Mouse (Mus musculus): ENCODE data around the gene Gm5862. TPM values are rescaled to one million over a fixed set of nuclear protein-coding genes. Genes with fewer than 3 reads are reported as not detected.
"Not testable (repeated sequence)": the region's sequence is repeated elsewhere in the genome, so short reads cannot be mapped to it uniquely, and the experiment has no call there.

The Gm5862 gene
- polyA plus RNA-seq (2016; fragmentation: Nextera tagmentation; extraction: Ambion mirVana), result 0.09 TPM in 1 of 2 replicates, not detected in the other

DNA sequence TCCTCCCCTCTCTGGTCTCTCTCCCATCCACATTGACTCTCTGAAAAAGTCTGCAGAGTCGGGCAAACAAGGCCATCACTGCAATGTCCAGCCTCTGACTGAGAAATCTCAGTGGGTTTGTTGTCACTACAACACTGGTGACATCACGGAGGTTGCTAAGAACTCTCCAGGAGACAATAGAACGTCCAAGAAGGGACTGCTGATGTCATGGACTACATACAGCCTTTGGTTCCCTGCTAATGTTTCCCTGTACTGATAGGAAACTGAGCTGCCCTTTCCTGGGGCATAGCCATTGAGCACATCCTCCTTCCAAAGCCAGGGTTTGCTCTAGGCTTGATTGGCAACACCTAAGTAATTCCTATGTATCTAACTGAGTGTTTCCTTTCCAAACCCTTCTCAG is at the start of gene Gm5862:
TSS of gene Gm5862 (minus strand) at position 101 of the 400 bp plus-strand sequence.
- not testable (repeated sequence) for H3K27me3 ChIP-seq; H3K4me3 ChIP-seq; H3K9me3 ChIP-seq; H3K4me1 ChIP-seq; H3K27ac ChIP-seq (replicated peaks); H3K36me3 ChIP-seq; ATAC-seq (ENCODE audit: low FRiP score, low read depth); H3K4me2 ChIP-seq (replicated peaks); H3K9ac ChIP-seq (replicated peaks)
- no CpG with 5 or more reads among the region's 3 CpGs for WGBS

DNA sequence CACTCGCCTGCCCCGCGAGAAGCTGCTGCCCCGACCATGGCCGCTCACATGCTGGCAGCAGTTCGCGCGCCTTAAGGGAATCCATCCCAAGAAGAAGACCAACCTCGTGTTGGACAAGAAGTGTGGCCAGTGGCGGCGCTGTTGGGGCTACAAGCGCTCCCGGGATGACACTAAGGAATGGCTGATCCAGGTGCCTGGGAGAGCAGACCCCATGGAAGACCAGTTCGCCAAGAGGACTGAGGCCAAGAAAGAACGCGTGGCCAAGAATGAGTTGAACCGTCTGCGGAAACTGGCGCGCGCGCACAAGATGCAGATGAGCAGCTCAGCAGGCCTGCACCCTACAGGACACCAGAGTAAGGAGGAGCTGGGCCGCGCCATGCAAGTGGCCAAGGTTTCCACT is 48.0 kb upstream of the Gm5862 start:
- no peak overlapping the region for H3K4me2 ChIP-seq (replicated peaks)
- no peak for ATAC-seq (ENCODE audit: low FRiP score, low read depth)
- no peaks in the 10 kb centered on the region for H3K9me3 ChIP-seq
- 91% methylated on average over 24 of the region's 24 CpGs for WGBS
- no peaks in the 10 kb centered on the region for H3K27me3 ChIP-seq
- H3K4me1 ChIP-seq, result no peaks in the 10 kb centered on the region
- no peak overlapping the region for H3K4me3 ChIP-seq
- H3K27ac ChIP-seq (replicated peaks), result no peak overlapping the region
- no peaks in the 10 kb centered on the region for H3K36me3 ChIP-seq
- H3K9ac ChIP-seq (replicated peaks), result no peak overlapping the region

- not testable (repeated sequence) for H3K4me1 ChIP-seq; H3K27me3 ChIP-seq; H3K4me2 ChIP-seq (replicated peaks); H3K27ac ChIP-seq (replicated peaks); H3K9me3 ChIP-seq; H3K36me3 ChIP-seq; H3K9ac ChIP-seq (replicated peaks); H3K4me3 ChIP-seq; ATAC-seq (ENCODE audit: low FRiP score, low read depth)
- no CpG with 5 or more reads among the region's 2 CpGs for WGBS
Measured at GRCm38 (mm10) chr5:26058481-26058880, 35.8 kb upstream of the Gm5862 start, which contains the start of gene Gm7347. TSS of gene Gm7347 (minus strand) at chr5:26058581.

GRCm38 (mm10) chr5:26039458-26039857 is 16.7 kb upstream of the Gm5862 start, which contains the start of gene Speer4a:
TSS of gene Speer4a (minus strand) at chr5:26039558.
- H3K4me2 ChIP-seq (replicated peaks); H3K4me1 ChIP-seq; H3K27ac ChIP-seq (replicated peaks); H3K36me3 ChIP-seq; H3K9me3 ChIP-seq; ATAC-seq (ENCODE audit: low FRiP score, low read depth); H3K9ac ChIP-seq (replicated peaks); H3K4me3 ChIP-seq; H3K27me3 ChIP-seq: not testable (repeated sequence)
- 77% methylated on average over 2 of the region's 2 CpGs for WGBS

GRCm38 (mm10) chr5:26007697-26008096 is 15.0 kb downstream of the Gm5862 start:
- peak overlapping the region; percentile 66; the same call in 1 of the 2 replicates for H3K4me2 ChIP-seq (replicated peaks)
- WGBS, result 69% methylated on average over 7 of the region's 7 CpGs

GRCm38 (mm10) chr5:26006937-26007695 is 15.6 kb downstream of the Gm5862 start:
- H3K27me3 ChIP-seq, result peaks cover 10% of the 10 kb centered on the region
- H3K4me2 ChIP-seq (replicated peaks), result peak overlapping the region; percentile 66
- H3K9ac ChIP-seq (replicated peaks), result peak overlapping the region; percentile 43
- peak overlapping the region; percentile 38 for H3K4me3 ChIP-seq
- ATAC-seq (ENCODE audit: low FRiP score, low read depth), result peak; percentile 91
- not testable (repeated sequence) for H3K27ac ChIP-seq (replicated peaks); H3K9me3 ChIP-seq; H3K36me3 ChIP-seq; H3K4me1 ChIP-seq
- 18% methylated on average over 45 of the region's 45 CpGs for WGBS

More at GRCm38 (mm10) chr5:26007697-26008096, 15.0 kb downstream of the Gm5862 start:
- H3K4me1 ChIP-seq; H3K36me3 ChIP-seq; H3K27ac ChIP-seq (replicated peaks); H3K9me3 ChIP-seq; H3K9ac ChIP-seq (replicated peaks); H3K4me3 ChIP-seq; ATAC-seq (ENCODE audit: low FRiP score, low read depth): not testable (repeated sequence)
- H3K27me3 ChIP-seq, result peaks cover 10% of the 10 kb centered on the region

GRCm38 (mm10) chr5:26004698-26005097 is 18.0 kb downstream of the Gm5862 start, which contains the start of gene Gm1979:
TSS of gene Gm1979 (minus strand) at chr5:26004798.
- H3K9me3 ChIP-seq; ATAC-seq (ENCODE audit: low FRiP score, low read depth); H3K4me2 ChIP-seq (replicated peaks); H3K4me1 ChIP-seq; H3K4me3 ChIP-seq; H3K27ac ChIP-seq (replicated peaks); H3K9ac ChIP-seq (replicated peaks); H3K36me3 ChIP-seq: not testable (repeated sequence)
- 86% methylated on average over 1 of the region's 2 CpGs for WGBS
- H3K27me3 ChIP-seq, result peaks cover 10% of the 10 kb centered on the region

DNA sequence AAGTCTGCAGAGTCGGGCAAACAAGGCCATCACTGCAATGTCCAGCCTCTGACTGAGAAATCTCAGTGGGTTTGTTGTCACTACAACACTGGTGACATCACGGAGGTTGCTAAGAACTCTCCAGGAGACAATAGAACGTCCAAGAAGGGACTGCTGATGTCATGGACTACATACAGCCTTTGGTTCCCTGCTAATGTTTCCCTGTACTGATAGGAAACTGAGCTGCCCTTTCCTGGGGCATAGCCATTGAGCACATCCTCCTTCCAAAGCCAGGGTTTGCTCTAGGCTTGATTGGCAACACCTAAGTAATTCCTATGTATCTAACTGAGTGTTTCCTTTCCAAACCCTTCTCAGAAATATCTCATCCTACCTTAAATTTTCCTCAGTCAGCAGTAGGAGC is 34.2 kb downstream of the Gm5862 start, which contains the start of gene Gm21698:
TSS of gene Gm21698 (minus strand) at position 101 of the 400 bp plus-strand sequence.
- not testable (repeated sequence) for H3K27ac ChIP-seq (replicated peaks); H3K36me3 ChIP-seq; H3K4me3 ChIP-seq; H3K4me1 ChIP-seq; ATAC-seq (ENCODE audit: low FRiP score, low read depth); H3K27me3 ChIP-seq; H3K4me2 ChIP-seq (replicated peaks); H3K9me3 ChIP-seq; H3K9ac ChIP-seq (replicated peaks)
- WGBS, result no CpG with 5 or more reads among the region's 3 CpGs

DNA sequence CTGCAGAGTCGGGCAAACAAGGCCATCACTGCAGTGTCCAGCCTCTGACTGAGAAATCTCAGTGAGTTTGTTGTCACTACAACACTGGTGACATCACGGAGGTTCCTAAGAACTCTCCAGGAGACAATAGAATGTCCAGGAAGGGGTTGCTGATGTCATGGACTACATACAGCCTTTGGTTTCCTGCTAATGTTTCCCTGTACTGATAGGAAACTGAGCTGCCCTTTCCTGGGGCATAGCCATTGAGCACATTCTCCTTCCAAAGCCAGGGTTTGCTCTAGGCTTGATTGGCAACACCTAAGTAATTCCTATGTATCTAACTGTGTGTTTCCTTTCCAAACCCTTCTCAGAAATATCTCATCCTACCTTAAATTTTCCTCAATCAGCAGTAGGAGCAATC is 50.2 kb downstream of the Gm5862 start, which contains the start of gene Gm21680:
TSS of gene Gm21680 (minus strand) at position 101 of the 400 bp plus-strand sequence.
- H3K4me1 ChIP-seq; H3K27me3 ChIP-seq; H3K4me3 ChIP-seq; H3K4me2 ChIP-seq (replicated peaks); H3K9me3 ChIP-seq; ATAC-seq (ENCODE audit: low FRiP score, low read depth); H3K9ac ChIP-seq (replicated peaks); H3K36me3 ChIP-seq; H3K27ac ChIP-seq (replicated peaks): not testable (repeated sequence)
- WGBS, result no CpG with 5 or more reads among the region's 2 CpGs

Other genes starting within 250 kb of the Gm5862 start
- gene Gm21663, start 80.5 kb downstream of the Gm5862 start, polyA plus RNA-seq (2016; fragmentation: Nextera tagmentation; extraction: Ambion mirVana), result not detected in 2 replicates
- 0.12 TPM in 1 of 2 replicates, not detected in the other for gene Gm21671, start 68.5 kb downstream of the Gm5862 start, polyA plus RNA-seq (2016; fragmentation: Nextera tagmentation; extraction: Ambion mirVana)
- gene Gm21680, start 50.3 kb downstream of the Gm5862 start, polyA plus RNA-seq (2016; fragmentation: Nextera tagmentation; extraction: Ambion mirVana), result not detected in 2 replicates
- gene Gm21698, start 34.3 kb downstream of the Gm5862 start, polyA plus RNA-seq (2016; fragmentation: Nextera tagmentation; extraction: Ambion mirVana), result not detected in 2 replicates
- gene Gm1979, start 18.1 kb downstream of the Gm5862 start, polyA plus RNA-seq (2016; fragmentation: Nextera tagmentation; extraction: Ambion mirVana), result 0.10 TPM in 1 of 2 replicates, not detected in the other
- gene Speer4a, start 16.6 kb upstream of the Gm5862 start, polyA plus RNA-seq (2016; fragmentation: Nextera tagmentation; extraction: Ambion mirVana), result 0.17 TPM in 1 of 2 replicates, not detected in the other
- not detected in 2 replicates for gene Gm7347, start 35.7 kb upstream of the Gm5862 start, polyA plus RNA-seq (2016; fragmentation: Nextera tagmentation; extraction: Ambion mirVana)
- 0.08 TPM in 1 of 2 replicates, not detected in the other for gene Gm10471, start 66.4 kb upstream of the Gm5862 start, polyA plus RNA-seq (2016; fragmentation: Nextera tagmentation; extraction: Ambion mirVana)
- 0.13 TPM in 1 of 2 replicates, not detected in the other for gene 5031410I06Rik, start 82.4 kb upstream of the Gm5862 start, polyA plus RNA-seq (2016; fragmentation: Nextera tagmentation; extraction: Ambion mirVana)
- gene Gm10220, start 98.5 kb upstream of the Gm5862 start, polyA plus RNA-seq (2016; fragmentation: Nextera tagmentation; extraction: Ambion mirVana), result 0.09 TPM in 1 of 2 replicates, not detected in the other
- gene Gm7361, start 234.8 kb upstream of the Gm5862 start, polyA plus RNA-seq (2016; fragmentation: Nextera tagmentation; extraction: Ambion mirVana), result not detected in 2 replicates

All from midbrain, embryonic 12.5 days (tissue).